Mouse (Mus musculus): ENCODE measurements around the gene Cyp2w1. TPM values are rescaled to one million over a fixed set of nuclear protein-coding genes. Genes with fewer than 3 reads are reported as not detected.
"Not testable (repeated sequence)": the region's sequence is repeated elsewhere in the genome, so short reads cannot be mapped to it uniquely, and the experiment has no call there.

Cyp2w1 gene
- total and polyA plus RNA-seq, 2 experiments from 2014 or later = not detected

DNA sequence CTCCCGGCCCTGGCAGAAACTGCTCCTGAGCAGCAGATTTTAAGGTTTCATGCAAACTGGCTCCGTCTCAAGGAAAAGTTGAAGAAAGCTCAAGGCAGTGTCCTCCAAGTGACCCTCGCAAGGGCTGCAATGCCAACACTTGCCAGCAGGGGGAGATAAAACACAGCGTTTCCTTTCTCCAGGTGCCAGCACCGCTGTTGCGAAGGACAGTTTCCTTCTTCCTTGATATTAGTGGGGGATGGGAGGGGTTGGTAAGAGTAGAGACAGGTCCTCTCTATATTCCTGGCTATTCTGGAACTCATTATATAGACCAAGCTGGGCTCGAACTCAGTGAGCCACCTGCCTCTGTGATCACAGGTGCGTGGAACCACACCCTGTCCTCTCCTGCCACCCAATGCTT is 20.7 kb upstream of the Cyp2w1 start:
- Histone ChIP-seq H3K4me3 (ENCODE audit: low read depth, low read length) (no peak overlapping the region), H3K9me3 (ENCODE audit: low read length) (no peaks in the 10 kb centered on the region), H3K4me2 (ENCODE audit: low read depth) (no peak overlapping the region), H3K27me3 (ENCODE audit: insufficient read depth, low read length) (no peaks in the 10 kb centered on the region), H3K9ac (no peak overlapping the region), H3K36me3 (ENCODE audit: insufficient read depth) (peaks cover 22% of the 10 kb centered on the region), H3K4me1 (ENCODE audit: insufficient read depth) (no peaks in the 10 kb centered on the region), H3K27ac (ENCODE audit: low read depth, low read length) (no peak overlapping the region)
- DNase-seq (peak; percentile 77), ATAC-seq (no peak)
- WGBS = 21% methylated on average over 8 of the region's 8 CpGs
- TF ChIP-seq CTCF (IDR thresholded peaks at IDR 0.05; ENCODE audit: low read depth) = peak; percentile 96

DNA sequence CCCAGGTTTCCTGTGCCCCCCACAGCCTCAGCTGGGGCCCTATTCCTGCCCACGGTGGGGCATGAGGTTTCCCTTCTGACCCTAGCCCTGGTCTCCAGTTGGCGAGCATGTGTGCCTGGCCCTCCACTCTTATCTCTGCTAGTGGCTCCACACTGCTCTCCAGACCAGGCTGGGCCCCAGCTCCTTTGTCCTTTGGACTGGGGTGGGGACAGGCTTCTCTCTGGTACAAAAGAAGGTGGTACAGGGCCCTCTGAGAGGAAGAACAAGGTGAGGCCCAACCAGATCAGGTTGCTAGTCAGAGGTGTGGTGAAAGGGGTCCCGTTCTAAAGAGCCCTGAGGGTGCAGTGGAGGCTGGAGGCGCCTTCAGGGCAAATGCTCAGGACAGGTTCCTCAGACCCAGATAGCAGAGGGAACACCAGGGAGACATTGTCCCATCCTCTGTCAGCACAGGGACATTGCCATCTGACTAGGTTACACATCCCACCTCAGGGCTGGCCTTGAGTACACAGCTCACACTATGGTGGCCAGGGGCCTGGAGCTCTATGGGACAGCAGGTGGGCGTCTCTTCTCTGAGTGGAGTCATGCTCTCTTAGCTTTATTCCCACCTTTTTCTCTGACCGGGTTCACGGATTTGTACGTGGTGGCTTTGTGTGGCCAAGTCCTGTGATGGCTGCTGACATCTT is 19.7 kb upstream of the Cyp2w1 start:
- 87% methylated on average over 8 of the region's 8 CpGs for WGBS
- no peak overlapping the region for H3K4me2 ChIP-seq (ENCODE audit: low read depth)
- no peak overlapping the region for H3K27ac ChIP-seq (ENCODE audit: low read depth, low read length)
- DNase-seq = no peak
- H3K4me3 ChIP-seq (ENCODE audit: low read depth, low read length) = no peak overlapping the region
- H3K36me3 ChIP-seq (ENCODE audit: insufficient read depth) = peaks cover 32% of the 10 kb centered on the region
- no peaks in the 10 kb centered on the region for H3K27me3 ChIP-seq (ENCODE audit: insufficient read depth, low read length)
- H3K4me1 ChIP-seq (ENCODE audit: insufficient read depth) = no peaks in the 10 kb centered on the region
- TF ChIP-seq CTCF (IDR thresholded peaks at IDR 0.05; ENCODE audit: low read depth) = no peak
- ATAC-seq = no peak
- no peak overlapping the region for H3K9ac ChIP-seq
- no peaks in the 10 kb centered on the region for H3K9me3 ChIP-seq (ENCODE audit: low read length)

DNA sequence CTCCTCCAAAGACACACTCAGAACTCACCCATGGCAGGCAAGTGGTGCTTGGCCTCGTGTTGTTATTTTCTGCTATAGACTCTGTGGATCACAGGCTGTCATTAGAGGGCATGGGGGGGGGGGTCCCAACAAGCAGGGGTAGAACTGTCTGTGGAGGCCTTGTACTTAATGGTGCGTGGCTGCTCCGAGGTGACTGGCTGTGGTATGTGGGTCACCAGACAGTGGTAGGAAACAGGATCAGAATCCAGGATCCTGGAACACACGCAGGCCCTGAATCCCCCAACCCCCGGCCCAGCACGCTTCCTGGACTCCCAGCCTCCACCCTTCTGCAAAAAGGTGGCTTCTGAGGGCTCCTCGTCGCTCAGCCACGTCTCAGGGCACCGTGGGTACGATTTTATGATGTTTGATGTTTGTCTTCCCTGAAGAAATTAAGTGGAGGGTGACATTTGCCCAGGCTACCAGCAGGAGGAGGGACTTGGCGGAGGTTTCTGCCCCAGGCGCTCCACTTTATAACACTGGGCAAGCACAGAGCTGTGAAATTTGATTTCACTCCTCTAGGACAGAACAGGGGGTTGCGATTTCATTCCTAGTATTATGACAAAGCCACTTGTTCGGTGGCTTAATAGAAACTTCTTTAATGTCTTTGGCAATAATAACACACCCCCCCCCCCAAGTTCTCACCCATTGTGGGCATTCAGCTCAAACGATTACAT is 19.0 kb upstream of the Cyp2w1 start:
- H3K4me1 ChIP-seq (ENCODE audit: insufficient read depth) = no peaks in the 10 kb centered on the region
- ATAC-seq = no peak
- H3K4me2 ChIP-seq (ENCODE audit: low read depth) = no peak overlapping the region
- H3K36me3 ChIP-seq (ENCODE audit: insufficient read depth) = peaks cover 40% of the 10 kb centered on the region
- H3K9ac ChIP-seq = no peak overlapping the region
- no peaks in the 10 kb centered on the region for H3K9me3 ChIP-seq (ENCODE audit: low read length)
- DNase-seq = no peak
- no peaks in the 10 kb centered on the region for H3K27me3 ChIP-seq (ENCODE audit: insufficient read depth, low read length)
- no peak overlapping the region for H3K4me3 ChIP-seq (ENCODE audit: low read depth, low read length)
- H3K27ac ChIP-seq (ENCODE audit: low read depth, low read length) = no peak overlapping the region
- no peak for TF ChIP-seq CTCF (IDR thresholded peaks at IDR 0.05; ENCODE audit: low read depth)
- 82% methylated on average over 16 of the region's 16 CpGs for WGBS

GRCm38 (mm10) chr5:139334394-139334793 is 18.0 kb upstream of the Cyp2w1 start:
- DNase-seq; H3K9me3 ChIP-seq (ENCODE audit: low read length); H3K4me2 ChIP-seq (ENCODE audit: low read depth); ATAC-seq; H3K27ac ChIP-seq (ENCODE audit: low read depth, low read length); H3K9ac ChIP-seq; H3K27me3 ChIP-seq (ENCODE audit: insufficient read depth, low read length); H3K4me1 ChIP-seq (ENCODE audit: insufficient read depth); H3K4me3 ChIP-seq (ENCODE audit: low read depth, low read length): not testable (repeated sequence)
- 85% methylated on average over 10 of the region's 10 CpGs for WGBS
- peaks cover 49% of the 10 kb centered on the region for H3K36me3 ChIP-seq (ENCODE audit: insufficient read depth)

GRCm38 (mm10) chr5:139335634-139336033 is 16.8 kb upstream of the Cyp2w1 start:
- no peak overlapping the region for H3K27ac ChIP-seq (ENCODE audit: low read depth, low read length)
- WGBS = 92% methylated on average over 4 of the region's 4 CpGs

DNA sequence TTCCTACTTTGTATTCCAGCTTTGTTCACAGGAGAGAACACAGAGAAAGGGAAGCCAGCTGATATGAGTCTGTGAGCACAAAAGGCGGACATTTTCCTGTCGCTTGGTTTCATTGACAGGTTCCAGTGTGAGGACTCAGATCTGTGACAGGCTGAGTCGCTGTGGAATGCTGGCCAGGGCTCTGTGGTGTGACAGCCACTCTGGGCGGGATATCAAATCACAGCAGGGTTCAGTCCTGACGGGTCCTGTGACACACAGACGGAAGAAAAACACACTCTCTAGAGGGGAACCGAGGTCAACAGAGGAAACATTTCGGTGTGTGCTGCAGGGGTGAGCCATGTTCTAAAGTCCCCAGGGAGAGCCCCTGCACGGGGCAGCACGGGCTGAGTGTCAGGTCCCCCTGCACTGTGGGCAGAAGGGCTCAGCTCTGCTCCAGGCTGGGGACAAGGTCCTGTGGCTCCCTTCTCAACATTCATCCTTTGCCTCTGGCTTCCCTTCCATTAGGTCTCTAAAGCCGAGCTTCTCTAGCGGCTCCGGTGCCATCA is 14.5 kb upstream of the Cyp2w1 start:
- Histone ChIP-seq H3K9ac (no peak overlapping the region), H3K27me3 (ENCODE audit: insufficient read depth, low read length) (no peaks in the 10 kb centered on the region), H3K4me3 (ENCODE audit: low read depth, low read length) (no peak overlapping the region), H3K27ac (ENCODE audit: low read depth, low read length) (no peak overlapping the region), H3K9me3 (ENCODE audit: low read length) (no peaks in the 10 kb centered on the region), H3K4me2 (ENCODE audit: low read depth) (no peak overlapping the region), H3K36me3 (ENCODE audit: insufficient read depth) (peaks cover 76% of the 10 kb centered on the region), H3K4me1 (ENCODE audit: insufficient read depth) (no peaks in the 10 kb centered on the region)
- DNase-seq = no peak
- ATAC-seq = no peak
- no peak for TF ChIP-seq CTCF (IDR thresholded peaks at IDR 0.05; ENCODE audit: low read depth)
- 80% methylated on average over 13 of the region's 13 CpGs for WGBS

More at GRCm38 (mm10) chr5:139335634-139336033, 16.8 kb upstream of the Cyp2w1 start:
- Histone ChIP-seq H3K27me3 (ENCODE audit: insufficient read depth, low read length) (no peaks in the 10 kb centered on the region), H3K9ac (no peak overlapping the region), H3K4me1 (ENCODE audit: insufficient read depth) (no peaks in the 10 kb centered on the region), H3K4me2 (ENCODE audit: low read depth) (no peak overlapping the region), H3K36me3 (ENCODE audit: insufficient read depth) (peaks cover 58% of the 10 kb centered on the region), H3K4me3 (ENCODE audit: low read depth, low read length) (no peak overlapping the region), H3K9me3 (ENCODE audit: low read length) (no peaks in the 10 kb centered on the region)
- ATAC-seq (peak; percentile 23; the same call in 1 of the 2 replicates), DNase-seq (no peak)
- TF ChIP-seq CTCF (IDR thresholded peaks at IDR 0.05; ENCODE audit: low read depth) = no peak

DNA sequence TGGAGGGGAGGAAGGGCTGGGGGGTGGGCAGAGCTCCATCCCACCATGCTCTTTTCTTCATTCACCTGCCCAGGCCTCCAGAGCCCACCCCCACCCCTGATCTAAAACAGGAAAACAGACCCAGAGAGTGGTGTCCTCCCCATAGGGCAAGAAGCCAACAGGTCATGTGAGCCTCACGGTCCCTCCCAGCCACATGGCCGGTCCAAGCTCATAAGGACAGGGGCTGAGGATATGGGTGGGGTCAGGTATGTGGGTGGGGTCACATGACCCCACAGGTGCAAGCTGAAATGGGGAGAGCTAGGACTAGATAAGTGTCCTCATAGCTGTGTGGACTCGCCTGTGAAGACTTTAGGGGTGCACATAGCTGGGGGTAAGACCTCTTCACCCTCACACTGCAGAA is 14.0 kb upstream of the Cyp2w1 start:
- H3K4me1 ChIP-seq (ENCODE audit: insufficient read depth) = no peaks in the 10 kb centered on the region
- H3K27me3 ChIP-seq (ENCODE audit: insufficient read depth, low read length) = no peaks in the 10 kb centered on the region
- ATAC-seq = no peak
- no peak overlapping the region for H3K4me3 ChIP-seq (ENCODE audit: low read depth, low read length)
- no peak for DNase-seq
- no peak overlapping the region for H3K4me2 ChIP-seq (ENCODE audit: low read depth)
- H3K27ac ChIP-seq (ENCODE audit: low read depth, low read length) = no peak overlapping the region
- no peaks in the 10 kb centered on the region for H3K9me3 ChIP-seq (ENCODE audit: low read length)
- TF ChIP-seq CTCF (IDR thresholded peaks at IDR 0.05; ENCODE audit: low read depth) = no peak
- whole genome bisulfite sequencing = 90% methylated on average over 3 of the region's 3 CpGs
- H3K36me3 ChIP-seq (ENCODE audit: insufficient read depth) = peaks cover 76% of the 10 kb centered on the region
- H3K9ac ChIP-seq = no peak overlapping the region
